Mouse (Mus musculus): ENCODE measurements at regions not wholly inside any gene's neighbourhood (a gene's known extent, or its start where the extent isn't known, plus 50 kb on each side); places are given as distances from the start of the nearest gene placed in this dataset.
"Not testable (repeated sequence)": the region's sequence is repeated elsewhere in the genome, so short reads cannot be mapped to it uniquely, and the experiment has no call there.

DNA sequence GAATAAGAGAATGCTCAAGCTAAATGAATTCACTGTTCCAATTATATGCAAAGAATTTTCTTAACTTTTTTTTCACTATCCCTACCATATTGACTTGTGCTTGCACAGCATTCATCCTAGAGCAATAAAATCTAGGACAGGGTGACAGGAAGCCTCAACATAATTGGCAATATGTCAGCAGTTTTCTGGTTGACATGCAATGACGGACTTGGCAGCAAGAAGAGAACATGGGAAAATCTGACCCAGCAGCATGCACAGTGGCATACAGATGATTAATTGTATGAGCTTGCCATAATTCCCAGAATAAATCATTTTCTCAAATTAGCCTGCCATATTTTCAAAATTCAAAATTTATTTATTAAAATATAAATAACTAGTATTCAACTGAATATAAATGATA, 152.7 kb downstream of the Amy2a5 start:
- DNase-seq (ENCODE audit: low spot score in 2 of 2): no peak

DNA sequence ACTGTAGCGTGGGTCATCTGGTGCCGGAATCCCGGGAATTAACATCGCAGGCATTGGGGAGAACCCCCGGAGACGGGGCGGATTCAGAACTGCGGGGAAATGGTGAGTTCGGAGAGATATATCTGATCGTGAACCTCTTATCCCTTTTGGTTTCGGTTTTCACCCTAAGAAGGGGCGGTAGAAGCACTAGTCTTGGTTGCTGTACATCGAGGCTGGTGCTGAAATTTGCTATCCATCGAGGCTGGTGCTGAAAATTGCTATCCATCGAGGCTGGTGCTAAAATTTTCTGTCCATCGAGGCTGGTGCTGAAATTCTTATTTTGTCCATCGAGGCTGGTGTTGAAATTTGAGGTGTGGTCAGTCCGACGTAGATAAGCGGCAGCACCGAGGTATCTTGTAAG, 167.8 kb downstream of the Amy2a5 start:
- not testable (repeated sequence) for DNase-seq (ENCODE audit: low spot score in 2 of 2)

DNA sequence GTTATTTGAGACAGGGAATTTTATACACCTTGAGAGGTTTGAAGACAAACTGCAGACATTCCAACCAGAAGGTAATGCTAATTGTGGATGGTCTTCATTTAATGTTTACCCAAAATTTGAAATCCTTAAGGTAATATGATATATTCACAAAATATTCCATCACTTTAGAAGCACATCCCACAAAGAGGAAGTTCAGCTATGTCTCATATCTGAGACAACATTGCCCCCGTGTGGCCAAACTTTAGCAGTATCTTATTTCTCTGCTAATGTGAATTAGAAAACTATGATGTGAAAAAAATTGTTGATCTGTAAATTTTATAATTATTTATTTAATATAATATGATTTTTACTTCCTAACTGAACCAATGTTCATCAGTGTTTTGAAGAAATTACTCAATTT, 177.9 kb downstream of the Amy2a5 start:
- DNase-seq (ENCODE audit: low spot score in 2 of 2): peak; percentile 19 to 52
